Mouse (Mus musculus) adrenal gland, adult 18-20 months (tissue): Measurements from ENCODE around the gene Olfr1262. TPM values are rescaled to one million over a fixed set of nuclear protein-coding genes. Genes with fewer than 3 reads are reported as not detected.

Experiments
- DNase-seq, 2 experiments: peaks; one replicate each; pipeline ENCODE4 v3.0.0; 2021 to 2022; ENCODE audit warnings: low spot score in 2 of 2
- long read RNA-seq, 2 experiments: library from polyadenylated mRNA; stranded (forward); transcript quantifications; one replicate each; pipeline ENCODE4 v2.0.0; 2021
- total RNA-seq, 2 experiments: library from RNA; stranded (reverse); gene quantifications; 1 replicate in 1 of 2; 2 replicates in 1 of 2; pipeline ENCODE4 v1.2.3; 2021

Gene Olfr1262
- total RNA-seq = not detected
- long read RNA-seq, experiment 1 = 0 reads
- long read RNA-seq, experiment 2 = 0 reads

DNA sequence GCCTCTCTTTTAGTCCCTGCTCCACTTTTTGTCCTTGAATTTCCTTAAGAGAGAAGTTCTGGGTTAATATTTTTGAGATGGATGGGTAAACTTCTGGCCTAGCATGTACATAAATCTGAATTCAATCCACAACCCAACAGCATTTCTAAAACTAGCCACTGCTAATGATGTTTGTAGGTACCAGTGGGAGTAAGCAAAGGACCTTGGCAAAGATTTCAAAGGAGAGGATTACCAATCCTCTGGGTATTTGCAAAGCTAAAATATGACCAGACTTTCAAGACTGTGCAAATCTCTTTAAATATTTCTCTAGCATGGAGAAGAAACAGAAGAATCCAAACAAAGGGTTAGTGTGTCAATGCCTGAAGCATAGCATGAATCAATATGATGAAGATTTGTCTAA, at the start of gene Olfr1262:
Gene Olfr1262, plus strand, starts transcription at position 301 of the 400 bp plus-strand sequence.
- DNase-seq = no peak

DNA sequence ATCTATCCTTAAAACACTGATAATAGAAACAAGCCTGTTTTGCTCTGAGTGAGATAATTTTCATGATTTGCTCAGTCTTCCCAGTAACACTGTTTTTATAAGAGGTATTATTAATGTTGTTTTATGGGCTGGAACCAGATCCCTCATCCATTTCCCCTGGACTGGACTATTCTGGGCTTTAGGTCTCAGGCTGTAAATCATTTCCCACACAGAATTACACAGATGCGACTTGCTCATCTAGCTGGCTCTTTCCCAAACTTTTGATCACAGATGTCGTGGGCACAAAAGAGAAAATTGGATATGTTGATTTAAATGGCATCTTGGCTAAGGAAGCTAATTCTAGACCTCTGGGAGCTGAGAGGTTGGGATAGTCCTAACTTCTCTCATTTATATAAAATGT, 25.8 kb upstream of the Olfr1262 start, which contains the start of gene Olfr1260:
Gene Olfr1260, plus strand, starts transcription at position 157 of the 400 bp plus-strand sequence.
- no peak for DNase-seq

GRCm38 (mm10) chr2:89977709-89978108, 22.2 kb upstream of the Olfr1262 start:
- DNase-seq = no peak

DNA sequence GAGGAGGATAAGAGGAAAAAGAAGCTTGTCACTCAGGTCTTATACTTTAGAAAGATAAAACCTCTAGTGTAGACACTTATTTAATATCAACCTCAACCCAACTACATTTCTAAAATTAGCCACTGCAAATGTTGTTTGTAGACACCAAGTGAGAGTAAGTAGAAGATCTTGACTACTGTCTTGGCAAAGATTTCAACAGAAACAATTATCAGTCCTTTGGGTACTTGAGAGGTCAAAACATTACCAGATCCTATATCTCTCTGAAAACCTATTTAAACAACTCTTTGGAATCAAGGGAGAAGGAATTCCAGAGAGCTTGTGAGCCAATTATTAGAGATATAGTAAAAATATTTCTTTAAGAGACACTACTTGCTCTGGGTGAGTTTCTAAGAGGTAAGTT, 9.0 kb upstream of the Olfr1262 start, which contains the start of gene Olfr1261:
Gene Olfr1261, plus strand, starts transcription at position 301 of the 400 bp plus-strand sequence.
- DNase-seq = no peak

GRCm38 (mm10) chr2:90011831-90012230, 11.9 kb downstream of the Olfr1262 start, which contains the start of gene Olfr1263:
Olfr1263 (plus strand) TSS chr2:90012131.
- DNase-seq = no peak

- DNase-seq = no peak
These were observed 25.5 kb downstream of the Olfr1262 start, which contains the start of gene Olfr1264 for GRCm38 (mm10) chr2:90025477-90025876. Olfr1264 (minus strand) TSS chr2:90025577.

GRCm38 (mm10) chr2:90035037-90035436, 35.1 kb downstream of the Olfr1262 start, which contains the start of gene Olfr1265:
Olfr1265 (plus strand) TSS chr2:90035337.
- no peak for DNase-seq

Other genes with a start within 250 kb of the Olfr1262 start
- gene Olfr1253, start 243.1 kb upstream of the Olfr1262 start, total RNA-seq = not detected
- gene Olfr1254, start 206.5 kb upstream of the Olfr1262 start, total RNA-seq = not detected
- gene Olfr1255, start 188.1 kb upstream of the Olfr1262 start, total RNA-seq = not detected
- not detected for gene Olfr1256, start 158.6 kb upstream of the Olfr1262 start, total RNA-seq
- gene Olfr48, start 151.9 kb upstream of the Olfr1262 start, total RNA-seq = not detected
- not detected for gene Olfr1257, start 121.7 kb upstream of the Olfr1262 start, total RNA-seq
- not detected for gene Olfr1258, start 72.8 kb upstream of the Olfr1262 start, total RNA-seq
- not detected for gene Olfr1259, start 51.5 kb upstream of the Olfr1262 start, total RNA-seq
- not detected for gene Olfr1260, start 25.8 kb upstream of the Olfr1262 start, total RNA-seq
- not detected for gene Olfr1261, start 8.9 kb upstream of the Olfr1262 start, total RNA-seq
- not detected for gene Olfr1263, start 12.0 kb downstream of the Olfr1262 start, total RNA-seq
- gene Olfr1264, start 25.4 kb downstream of the Olfr1262 start, total RNA-seq = not detected
- not detected for gene Olfr1265, start 35.2 kb downstream of the Olfr1262 start, total RNA-seq
- not detected for gene Olfr140, start 63.4 kb downstream of the Olfr1262 start, total RNA-seq
- gene Olfr1269, start 121.3 kb downstream of the Olfr1262 start, total RNA-seq = not detected
- gene Olfr32, start 142.2 kb downstream of the Olfr1262 start, total RNA-seq = not detected
- gene Olfr1270, start 152.9 kb downstream of the Olfr1262 start, total RNA-seq = not detected
- gene Olfr1506, start 224.3 kb downstream of the Olfr1262 start, total RNA-seq = under 1 TPM in 1 of 2 experiments, not detected in 1; 0.13 TPM